Mouse (Mus musculus) G1E-ER4 (cell line): Measurements from ENCODE around the gene Zfp704. TPM values are rescaled to one million over a fixed set of nuclear protein-coding genes. Genes with fewer than 3 reads are reported as not detected.

Source experiments
- GATA1 ChIP-seq: IDR thresholded peaks from one replicate; pipeline ENCODE4 v1.8.0; 2012; ENCODE audit warnings: low read length, inconsistent platforms
- polyA plus RNA-seq: library from polyadenylated mRNA; stranded (reverse); fragments of >175 nt; gene quantifications from 2 replicates; pipeline ENCODE4 v1.2.3, GENCODE M21; 2012

Gene Zfp704
- polyA plus RNA-seq, 1 experiment = not detected

DNA sequence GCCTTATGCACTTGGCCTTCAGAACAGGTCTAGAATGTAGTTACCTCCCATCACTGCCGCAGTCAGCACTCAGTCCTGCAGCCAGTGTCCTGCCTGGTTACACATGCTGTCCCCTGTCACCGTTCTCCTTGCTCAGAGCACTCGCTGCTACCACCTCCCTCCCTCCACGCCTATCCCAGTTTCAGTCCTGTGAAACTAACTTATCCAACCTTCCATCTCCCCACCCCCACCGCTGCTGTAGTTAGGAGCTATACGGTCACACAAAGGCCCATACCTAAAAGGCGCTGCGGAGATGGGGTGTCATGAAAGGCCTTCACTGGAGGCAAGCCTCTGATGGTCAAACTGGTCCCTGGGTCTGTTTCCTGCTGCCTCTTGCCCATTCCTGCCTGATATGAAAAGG, 35.6 kb downstream of the Zfp704 start:
- no peak for TF ChIP-seq GATA1

DNA sequence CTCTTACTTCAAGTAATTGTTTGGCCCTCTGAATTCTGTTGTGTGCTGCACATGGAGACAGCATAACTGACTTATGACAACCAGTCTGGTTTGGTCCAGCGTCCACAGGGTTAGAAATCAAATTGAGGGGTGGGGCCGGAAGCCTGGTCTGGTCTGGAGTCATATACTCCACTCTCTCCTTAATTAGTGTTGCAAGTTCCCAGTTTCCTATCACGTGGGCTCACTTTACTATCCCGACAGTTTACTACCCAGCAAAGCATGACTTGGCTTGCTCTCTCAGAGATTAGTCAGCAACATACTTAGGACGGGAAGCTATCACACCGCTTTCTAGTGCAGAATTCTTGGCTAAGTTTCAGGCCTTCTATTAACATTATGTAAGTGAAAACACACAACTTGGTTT, 36.3 kb downstream of the Zfp704 start:
- no peak for TF ChIP-seq GATA1

DNA sequence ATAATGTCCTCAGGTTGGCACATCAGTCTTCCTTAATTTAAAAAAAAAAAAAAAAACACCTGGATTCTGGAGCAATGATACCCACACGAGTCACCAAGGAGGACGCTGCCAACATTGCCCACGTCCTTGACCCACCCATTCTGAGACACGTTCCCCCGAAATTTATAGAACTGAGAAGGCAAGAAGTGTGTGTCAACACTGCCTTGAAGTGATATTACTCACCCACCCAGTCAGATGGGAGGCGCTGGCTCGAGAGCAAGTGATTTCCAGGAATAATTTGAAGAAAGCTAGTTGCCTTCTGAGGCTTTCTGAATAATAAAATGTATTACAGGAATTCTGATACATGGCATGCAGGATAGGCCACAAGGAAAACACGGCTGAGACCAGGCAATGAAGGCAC, 37.6 kb downstream of the Zfp704 start:
- no peak for TF ChIP-seq GATA1

DNA sequence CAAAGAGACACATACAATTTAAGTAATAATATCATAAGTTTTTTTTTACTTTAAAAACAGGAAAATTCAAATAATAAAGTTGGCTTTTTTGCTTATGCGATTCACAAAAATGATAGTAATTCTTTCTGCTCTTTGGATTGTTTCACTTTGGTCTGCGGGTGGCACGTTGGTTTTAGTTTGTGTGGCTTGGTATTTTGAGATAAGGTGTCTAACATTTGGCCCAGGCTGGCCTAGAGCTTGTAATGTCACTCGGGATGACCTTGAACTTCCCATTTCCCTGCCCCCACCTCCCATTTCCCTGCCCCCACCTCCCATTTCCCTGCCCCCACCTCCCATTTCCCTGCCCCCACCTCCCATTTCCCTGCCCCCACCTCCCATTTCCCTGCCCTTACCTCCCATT, 39.1 kb downstream of the Zfp704 start:
- TF ChIP-seq GATA1 = no peak

DNA sequence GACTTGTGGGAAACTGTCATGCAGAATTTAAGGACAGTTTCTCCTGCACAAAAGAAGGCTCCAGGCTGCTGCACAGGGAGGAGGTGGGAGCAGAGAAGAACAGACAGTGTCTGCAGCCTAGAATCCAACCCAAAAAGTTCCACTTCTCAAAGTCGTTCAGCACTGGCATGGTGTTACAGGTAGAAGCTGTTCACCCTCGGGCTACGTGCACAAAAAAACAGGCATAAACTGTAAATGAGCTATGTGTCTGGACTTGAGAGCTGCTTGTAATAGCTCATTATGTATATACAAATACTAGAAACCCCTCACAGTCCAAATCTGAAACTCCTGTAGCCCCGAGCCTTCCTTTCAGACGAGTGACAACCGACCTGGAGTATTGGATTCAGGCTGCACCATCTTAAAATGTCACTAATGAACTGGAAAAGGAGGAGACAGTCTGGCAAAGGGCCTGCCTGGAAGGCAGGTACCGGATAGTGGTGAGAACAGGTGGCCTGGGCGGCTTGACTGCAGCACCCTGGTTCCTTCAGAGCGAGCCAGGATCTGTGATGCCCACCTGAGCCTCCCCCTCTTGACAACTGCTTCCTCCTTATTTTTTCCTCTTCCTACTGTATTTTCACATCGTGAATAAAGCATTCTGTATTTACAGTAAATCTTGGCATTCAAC, 41.2 kb downstream of the Zfp704 start:
- TF ChIP-seq GATA1 = no peak

DNA sequence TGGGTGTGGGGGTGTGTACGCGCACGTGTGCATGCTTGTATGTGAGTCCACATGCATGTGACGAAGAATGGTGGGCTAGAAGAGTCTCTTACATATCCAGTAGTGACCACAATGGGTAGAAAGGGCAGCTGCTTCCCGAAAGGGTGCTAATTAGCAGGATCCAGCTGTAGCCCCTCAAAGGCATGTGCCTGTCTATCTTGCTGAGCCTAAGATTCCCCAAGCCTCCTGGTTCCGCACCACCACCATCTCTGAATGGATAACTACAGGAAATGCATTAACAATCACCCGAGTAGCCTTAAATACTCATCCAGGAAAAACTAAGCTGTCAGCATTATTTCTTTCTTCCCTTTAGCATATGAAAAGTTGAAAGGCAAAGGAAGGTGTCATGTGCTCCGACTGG, 41.9 kb downstream of the Zfp704 start:
- no peak for TF ChIP-seq GATA1

DNA sequence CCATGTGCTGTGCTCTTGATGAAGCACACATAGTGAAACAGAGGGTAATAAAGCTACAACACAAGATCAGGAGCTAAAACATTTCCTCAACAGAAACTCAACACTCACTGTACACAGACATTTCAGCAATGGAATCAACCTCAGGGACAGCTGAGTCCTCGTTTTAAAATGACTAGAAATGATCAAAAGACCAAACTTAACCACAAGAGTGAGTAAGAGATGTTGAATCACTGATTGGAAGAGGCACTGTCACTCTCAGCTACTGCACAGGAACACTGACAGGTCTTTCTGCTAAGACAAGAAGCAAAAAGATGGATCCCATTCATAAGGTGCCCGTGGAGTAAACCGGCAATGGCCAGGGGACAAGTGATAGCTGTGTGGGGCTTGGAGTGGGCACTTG, 43.1 kb downstream of the Zfp704 start:
- no peak for TF ChIP-seq GATA1

DNA sequence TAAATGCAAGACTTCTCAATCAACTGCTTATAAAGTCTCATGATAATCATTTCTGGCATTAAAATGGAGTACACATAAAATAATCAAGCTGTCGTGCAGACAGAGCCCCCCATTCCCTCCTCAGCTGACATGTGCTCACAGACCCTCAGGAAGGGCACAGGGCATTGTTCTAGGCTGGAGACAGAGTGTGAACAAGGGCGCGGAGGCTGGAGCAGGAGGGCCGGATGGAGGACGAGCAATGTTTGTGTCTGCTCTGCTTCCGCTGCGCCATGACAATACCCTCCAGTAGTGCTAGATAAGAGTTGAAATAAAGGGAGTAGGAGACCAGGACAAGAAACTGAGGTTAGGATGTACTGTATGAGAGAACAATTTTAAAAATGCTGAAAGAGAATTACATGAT, 46.3 kb downstream of the Zfp704 start:
- TF ChIP-seq GATA1 = no peak

DNA sequence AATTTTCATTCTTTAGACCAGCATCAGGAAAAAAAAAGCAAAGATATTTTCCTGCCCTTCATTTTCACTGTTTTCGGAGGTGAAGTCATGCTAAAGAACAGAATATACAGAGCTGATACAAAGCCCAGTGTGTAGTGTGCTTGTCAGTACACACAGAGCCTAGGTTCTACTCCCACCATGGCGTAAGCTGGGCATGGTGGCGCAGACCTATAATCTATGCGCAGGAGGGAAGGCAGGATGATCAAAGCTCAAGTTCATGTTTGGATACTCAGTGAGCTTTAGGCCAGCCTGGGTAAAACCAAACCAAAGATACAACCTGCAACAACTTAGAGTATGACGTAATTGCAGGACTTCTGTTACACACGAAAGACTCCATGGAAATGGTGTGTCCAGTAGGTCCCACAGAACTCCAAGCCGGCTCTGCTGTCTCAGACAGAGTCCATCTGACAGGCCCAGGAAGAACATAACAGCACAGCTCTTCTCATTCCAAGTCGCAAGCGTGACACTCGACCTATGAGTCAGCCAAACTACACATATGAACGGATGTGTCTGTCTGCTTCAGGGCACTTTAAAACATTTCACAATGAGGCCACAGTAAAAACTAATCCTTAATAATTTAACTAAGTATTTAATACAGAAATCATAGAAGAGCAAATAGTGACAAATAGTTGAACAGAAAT, 47.1 kb downstream of the Zfp704 start:
- TF ChIP-seq GATA1 = no peak

DNA sequence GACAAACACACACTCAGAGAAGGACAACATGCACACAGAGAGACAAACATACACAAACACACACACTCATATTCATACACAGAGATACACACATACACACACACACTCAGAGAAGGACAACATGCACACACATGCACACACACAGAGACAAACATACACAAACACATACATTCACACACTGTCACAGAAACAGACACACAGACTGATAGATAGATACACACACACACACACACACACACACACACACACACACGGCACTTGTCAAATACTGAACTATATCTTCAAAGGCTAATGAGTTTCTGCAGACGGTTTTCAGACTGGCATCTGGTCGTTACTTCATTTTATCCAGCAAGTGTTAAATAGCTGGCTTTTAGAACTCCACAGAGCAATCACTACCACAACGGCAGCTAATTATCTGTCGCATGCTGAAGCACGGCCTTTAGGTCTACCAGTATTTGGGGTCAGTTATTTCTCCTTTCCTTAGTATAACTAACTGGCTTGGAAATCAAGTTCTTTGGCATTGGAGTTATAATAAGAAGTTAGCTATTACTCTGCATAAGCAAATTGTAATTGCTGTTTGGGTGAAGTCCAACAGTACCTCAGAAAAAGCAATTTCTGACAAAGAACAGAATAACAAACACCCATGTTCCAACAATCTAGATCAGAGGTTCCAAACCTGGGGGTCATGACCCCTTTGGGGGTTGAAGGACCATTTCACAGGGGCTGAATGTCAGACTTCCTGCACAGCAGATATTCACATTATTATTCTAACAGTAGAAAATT, 51.9 kb downstream of the Zfp704 start:
- TF ChIP-seq GATA1 = no peak

DNA sequence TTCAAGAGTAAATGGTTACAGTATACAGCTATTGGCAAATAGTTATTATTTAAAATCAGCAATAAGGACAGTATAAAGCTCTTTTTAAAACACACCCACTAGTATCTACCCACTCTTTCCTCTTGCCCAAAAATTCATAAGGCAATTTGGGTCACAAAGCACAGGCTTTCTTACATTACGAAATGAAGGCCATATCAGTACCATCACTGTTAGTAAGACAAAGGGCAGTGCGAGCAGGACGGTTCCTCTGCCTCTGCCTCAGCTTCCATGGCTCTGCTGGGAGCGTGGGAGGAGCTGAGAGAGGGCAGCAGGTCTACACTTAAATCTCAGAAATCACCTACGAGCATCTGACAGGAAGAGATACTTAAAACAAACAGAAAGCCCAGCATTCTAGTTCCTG, 53.7 kb downstream of the Zfp704 start:
- no peak for TF ChIP-seq GATA1

DNA sequence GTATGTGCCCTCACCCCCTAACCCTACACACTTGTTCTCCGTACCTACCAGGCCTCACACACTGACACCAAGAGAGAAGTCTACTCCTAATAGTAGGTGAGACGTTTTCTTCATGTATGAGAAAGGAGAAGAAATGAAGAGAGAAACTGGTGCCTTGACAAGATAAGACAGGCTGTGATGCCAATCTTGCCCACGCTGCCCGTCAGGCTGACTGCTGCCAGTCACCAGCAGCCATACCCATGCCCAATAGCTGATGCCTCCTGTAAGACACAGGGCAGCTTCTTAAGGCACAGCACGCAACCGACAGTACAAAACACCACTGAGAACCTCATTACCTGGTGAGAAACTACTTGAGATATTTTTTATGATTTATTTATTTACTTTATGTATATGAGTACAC, 55.0 kb downstream of the Zfp704 start:
- no peak for TF ChIP-seq GATA1

DNA sequence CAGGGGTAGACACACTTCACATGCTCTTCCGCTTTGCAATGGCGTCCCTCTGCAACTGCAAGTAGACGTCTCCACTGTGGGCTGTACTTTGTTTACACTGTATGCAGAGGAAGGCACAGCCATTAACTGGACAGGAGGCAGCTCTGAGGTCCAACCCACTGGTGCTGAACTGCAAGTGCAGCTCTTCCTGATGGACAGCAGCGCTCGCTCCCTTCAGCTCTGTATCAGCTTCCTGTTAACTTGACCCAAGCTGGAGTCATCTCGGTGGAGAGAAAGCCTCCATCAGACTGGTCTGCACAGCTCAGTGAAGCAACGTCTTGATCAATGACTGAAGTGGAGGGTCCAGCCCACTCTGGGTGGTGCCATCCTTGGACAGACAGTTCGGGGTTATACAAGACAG, 57.6 kb downstream of the Zfp704 start:
- TF ChIP-seq GATA1 = no peak

DNA sequence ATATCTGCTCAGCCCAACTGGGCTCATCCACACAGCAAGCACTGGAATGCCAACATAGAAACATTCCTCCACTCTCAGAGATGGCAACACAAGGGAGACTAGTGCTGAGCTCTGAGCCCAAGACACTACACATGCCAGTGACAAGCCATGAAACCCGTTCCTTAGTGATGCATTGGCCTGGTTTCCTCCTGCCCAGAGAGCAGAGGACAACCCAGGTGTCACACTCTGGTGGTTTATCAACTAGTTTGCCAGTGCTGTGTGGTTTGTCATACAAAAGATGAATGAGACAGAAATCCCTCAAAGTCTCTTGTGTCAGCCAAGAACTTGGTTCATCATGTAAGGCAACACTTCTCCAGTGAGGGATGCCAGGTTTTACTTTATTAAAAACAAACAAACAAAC, 59.0 kb downstream of the Zfp704 start:
- no peak for TF ChIP-seq GATA1

DNA sequence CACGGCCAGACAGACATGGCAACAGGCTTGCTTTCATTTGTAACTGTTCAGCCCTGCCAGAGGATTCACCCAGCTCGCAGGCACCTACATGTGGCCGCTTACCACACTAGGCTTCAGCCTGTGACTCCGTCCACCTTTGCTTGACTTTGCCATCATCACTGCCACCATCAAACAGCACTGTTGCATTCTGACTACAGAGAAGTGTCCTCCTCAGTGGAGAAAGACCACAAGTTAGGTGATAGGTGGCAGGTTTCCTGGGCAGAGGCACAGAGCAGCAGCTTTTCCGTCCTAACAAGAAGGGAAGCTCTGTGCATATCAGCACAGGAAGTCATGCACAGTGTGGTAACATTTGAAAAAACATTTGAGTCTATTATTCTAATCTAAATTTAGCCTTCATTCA, 60.1 kb downstream of the Zfp704 start:
- TF ChIP-seq GATA1 = no peak

DNA sequence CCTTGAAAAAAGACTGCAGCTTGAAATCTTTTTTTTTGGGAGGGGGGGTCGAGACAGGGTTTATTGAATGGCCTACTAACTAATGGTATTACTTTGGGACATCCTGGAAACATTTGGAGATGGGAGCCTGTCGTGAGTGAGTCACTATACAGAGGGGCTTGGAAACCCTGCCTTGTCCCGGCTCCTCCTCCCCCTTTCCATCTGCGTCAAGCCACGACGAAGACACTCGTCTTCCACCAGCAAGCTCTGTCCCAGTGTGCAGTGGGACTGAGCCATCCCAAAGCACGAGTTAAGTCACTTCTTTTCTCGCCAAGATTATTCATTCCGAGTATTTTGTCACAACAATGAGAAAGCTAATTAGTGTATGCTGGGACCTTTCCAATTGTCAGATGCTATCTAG, 61.7 kb downstream of the Zfp704 start:
- TF ChIP-seq GATA1 = no peak

DNA sequence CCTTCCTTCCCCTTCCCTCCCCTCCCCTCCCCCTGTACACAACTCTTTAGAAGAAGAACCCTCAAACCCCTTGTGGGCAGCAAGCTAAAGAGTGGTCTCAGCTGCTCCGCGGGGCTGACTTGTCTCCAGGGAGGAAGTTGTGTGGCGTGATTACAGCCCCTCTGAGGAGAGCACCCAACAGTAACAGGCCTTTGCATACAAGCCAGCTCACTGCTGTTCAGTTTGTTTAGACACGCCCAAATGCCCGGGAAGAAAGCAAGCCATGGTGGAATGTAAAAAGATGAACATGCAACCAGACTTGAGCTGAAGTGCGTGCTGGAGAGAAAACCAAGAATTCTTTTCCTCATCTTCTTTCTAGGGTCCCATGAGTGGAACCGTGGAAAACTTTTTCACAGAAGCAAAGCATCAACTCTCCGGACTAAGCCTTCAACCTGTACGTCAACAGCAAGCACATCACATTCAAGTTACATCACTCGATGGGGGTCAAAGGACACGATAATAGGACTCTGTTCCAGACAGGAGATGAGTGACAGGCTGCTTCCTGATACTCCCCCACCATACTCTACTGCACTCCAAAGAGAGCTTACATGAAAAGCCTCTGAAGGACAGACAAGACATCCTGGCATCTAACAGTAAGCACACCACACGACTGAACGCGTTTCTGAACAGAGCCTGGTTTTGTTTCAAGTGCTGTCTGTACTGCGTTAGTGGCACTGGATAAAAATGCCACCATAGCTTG, 62.8 kb downstream of the Zfp704 start:
- TF ChIP-seq GATA1 = no peak
